Mouse (Mus musculus) limb, embryonic 12.5 days (tissue): Measurements from ENCODE around the gene Mrtfa. TPM values are rescaled to one million over a fixed set of nuclear protein-coding genes. Genes with fewer than 3 reads are reported as not detected.

ENCODE experiments used
- ATAC-seq: fragments of 200-750 bp; cut with Nextera tagmentation; 2 replicates; pipeline ENCODE4 v1.8.0; 2017; ENCODE audit warnings: low read depth, moderate TSS enrichment; ENCODE audit not compliant: insufficient number of reproducible peaks, insufficient read depth, low FRiP score, low TSS enrichment
- H3K27ac ChIP-seq: fragments of 300-500 bp; sonication (generic); 2 replicates; pipeline ENCODE4 v1.5.1; 2016; ENCODE audit warnings: mild to moderate bottlenecking, moderate library complexity
- H3K27me3 ChIP-seq: fragments of 300-500 bp; sonication (generic); 2 replicates; pipeline ENCODE4 v1.6.1; 2016; ENCODE audit warnings: mild to moderate bottlenecking, moderate library complexity
- H3K36me3 ChIP-seq: fragments of 300-500 bp; sonication (generic); 2 replicates; pipeline ENCODE4 v1.6.1; 2016; ENCODE audit warnings: mild to moderate bottlenecking, moderate library complexity
- H3K4me1 ChIP-seq: fragments of 300-500 bp; sonication (generic); replicated peaks from 2 replicates; pipeline ENCODE4 v1.6.1; 2016
- H3K4me2 ChIP-seq: fragments of 300-500 bp; sonication (generic); 2 replicates; pipeline ENCODE4 v1.6.1; 2016; ENCODE audit warnings: mild to moderate bottlenecking, moderate library complexity
- H3K4me3 ChIP-seq: fragments of 300-500 bp; sonication (generic); replicated peaks from 2 replicates; pipeline ENCODE4 v1.5.1; 2016; ENCODE audit warnings: mild to moderate bottlenecking
- H3K9ac ChIP-seq: fragments of 300-500 bp; sonication (generic); replicated peaks from 2 replicates; pipeline ENCODE4 v1.6.1; 2016; ENCODE audit warnings: mild to moderate bottlenecking, moderate library complexity
- H3K9me3 ChIP-seq: fragments of 300-500 bp; sonication (generic); 2 replicates; pipeline ENCODE4 v1.6.1; 2016; ENCODE audit warnings: mild to moderate bottlenecking, moderate library complexity
- WGBS: fragments of 180-500 bp; shearing (Covaris S2); methylation state at CpG from one replicate; pipeline ENCODE4 v1.1.7; 2016; 5-methylcytosine and 5-hydroxymethylcytosine counted together
- polyA plus RNA-seq: library from polyadenylated mRNA; unstranded; fragments of >200 nt; fragmentation: Nextera tagmentation; extraction: Ambion mirVana; gene quantifications from 2 replicates; pipeline ENCODE4 v1.2.1, GENCODE M21; 2016

Gene Mrtfa
- polyA plus RNA-seq, 1 experiment from 2014 or later: 22.2 TPM

DNA sequence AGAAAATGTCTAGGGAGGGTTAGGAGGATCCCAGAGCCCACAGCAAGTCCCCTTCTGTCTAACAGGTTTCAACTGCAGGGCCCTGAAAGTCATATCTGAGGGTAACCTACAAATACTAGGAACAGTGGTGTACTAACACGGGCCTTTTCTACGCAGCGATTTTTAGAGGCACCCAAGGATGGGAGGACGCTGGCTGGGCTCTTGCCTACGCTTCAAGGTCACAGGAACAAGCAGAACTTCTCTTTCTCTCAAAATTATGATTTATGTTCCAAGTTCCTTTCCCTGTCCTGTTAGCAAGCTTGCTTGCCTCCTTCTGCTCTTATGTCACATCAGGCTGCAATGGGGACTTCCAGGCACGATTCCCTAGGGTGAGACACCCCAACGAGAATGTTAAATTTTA lies 144.5 kb downstream of the Mrtfa start:
- no peaks in the 10 kb centered on the region for H3K27me3 ChIP-seq
- no peak overlapping the region for H3K27ac ChIP-seq
- H3K36me3 ChIP-seq: peaks cover 18% of the 10 kb centered on the region; the same call in 1 of the 2 replicates
- WGBS: 88% methylated on average over 7 of the region's 7 CpGs
- no peak overlapping the region for H3K9ac ChIP-seq
- H3K9me3 ChIP-seq: no peaks in the 10 kb centered on the region
- no peak overlapping the region for H3K4me2 ChIP-seq
- no peak for ATAC-seq
- H3K4me1 ChIP-seq: peaks cover 14% of the 10 kb centered on the region
- no peak overlapping the region for H3K4me3 ChIP-seq

DNA sequence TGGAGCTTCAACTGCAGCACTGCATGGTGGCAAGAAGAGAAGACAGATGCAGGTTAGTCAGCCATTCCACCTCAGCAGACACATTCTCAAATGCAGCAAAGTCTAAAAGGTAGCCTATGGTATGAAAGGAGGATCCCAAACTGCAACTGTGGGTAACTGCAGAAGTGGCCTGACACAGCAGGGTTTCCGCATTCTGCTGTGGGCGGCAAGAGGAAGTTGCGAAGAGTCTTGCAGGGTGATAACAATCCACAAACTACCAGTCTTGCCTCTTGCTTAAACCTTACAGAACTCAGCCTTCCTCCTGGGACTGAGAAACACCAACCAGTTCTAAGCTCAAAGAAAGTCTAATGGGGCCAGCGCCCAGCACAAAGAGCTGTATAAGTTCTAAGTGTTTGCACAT lies 145.2 kb downstream of the Mrtfa start:
- Histone ChIP-seq H3K4me2 (no peak overlapping the region), H3K9ac (no peak overlapping the region), H3K27me3 (no peaks in the 10 kb centered on the region), H3K27ac (no peak overlapping the region), H3K4me3 (no peak overlapping the region), H3K9me3 (no peaks in the 10 kb centered on the region), H3K4me1 (peaks cover 14% of the 10 kb centered on the region), H3K36me3 (peaks cover 18% of the 10 kb centered on the region; the same call in 1 of the 2 replicates)
- 84% methylated on average over 4 of the region's 4 CpGs for WGBS
- ATAC-seq: no peak

DNA sequence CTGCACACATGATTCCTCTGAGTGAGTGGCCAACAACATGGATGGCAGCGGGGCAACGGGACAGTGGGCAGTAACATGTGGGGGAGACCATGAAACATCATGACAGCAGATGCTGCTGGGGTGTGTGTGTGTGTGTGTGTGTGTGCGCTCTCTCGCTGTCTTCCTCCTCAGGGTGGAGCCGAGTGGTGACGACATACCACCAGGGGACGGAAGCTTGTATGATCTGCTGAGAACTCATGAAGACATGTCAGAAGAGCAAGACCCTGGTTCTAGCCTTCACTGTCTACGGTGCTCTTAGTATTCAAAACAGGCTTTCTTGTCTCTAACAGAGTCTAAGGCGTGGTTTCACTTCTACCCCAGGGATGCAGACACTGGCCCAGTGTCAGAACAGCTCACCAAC lies 146.1 kb downstream of the Mrtfa start:
- ATAC-seq: no peak
- Histone ChIP-seq H3K9me3 (no peaks in the 10 kb centered on the region), H3K9ac (no peak overlapping the region), H3K4me3 (no peak overlapping the region), H3K36me3 (peaks cover 18% of the 10 kb centered on the region; the same call in 1 of the 2 replicates), H3K4me2 (no peak overlapping the region), H3K27me3 (no peaks in the 10 kb centered on the region), H3K4me1 (peaks cover 14% of the 10 kb centered on the region), H3K27ac (no peak overlapping the region)
- WGBS: 94% methylated on average over 9 of the region's 9 CpGs

DNA sequence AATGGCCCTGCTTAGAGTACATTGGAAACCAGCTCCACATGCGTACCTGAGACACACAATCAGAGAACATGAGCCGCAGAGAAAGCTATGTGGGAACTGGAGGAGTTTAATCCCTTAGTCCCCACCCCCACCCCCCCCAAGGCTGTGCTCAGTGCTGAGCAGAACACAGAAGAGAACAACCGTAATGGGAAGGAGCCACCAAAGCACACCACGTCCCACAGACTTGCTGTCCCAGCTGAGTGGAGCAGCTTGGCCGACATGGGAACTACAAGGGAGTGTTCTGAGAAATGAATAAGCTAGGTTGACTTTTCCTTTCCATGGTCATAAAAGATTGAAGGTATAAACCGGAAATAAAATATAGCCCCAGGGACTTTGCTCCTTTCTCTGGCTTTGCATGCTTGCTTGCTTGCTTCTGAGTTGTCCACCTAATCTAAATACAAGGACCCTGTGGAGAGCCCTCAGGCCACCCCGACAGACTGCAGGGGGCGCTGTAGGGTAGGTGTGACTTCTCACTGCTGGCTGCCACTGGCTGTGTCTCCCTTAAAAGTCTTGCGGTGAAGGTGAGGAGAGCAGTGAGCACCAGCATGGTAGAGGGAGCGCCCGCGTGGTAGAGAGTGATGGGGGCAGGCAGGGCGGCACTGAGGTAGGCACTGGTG lies 148.2 kb downstream of the Mrtfa start:
- Histone ChIP-seq H3K9me3 (no peaks in the 10 kb centered on the region), H3K36me3 (peaks cover 18% of the 10 kb centered on the region; the same call in 1 of the 2 replicates), H3K4me1 (peaks cover 12% of the 10 kb centered on the region), H3K4me3 (no peak overlapping the region), H3K4me2 (no peak overlapping the region), H3K27me3 (no peaks in the 10 kb centered on the region), H3K27ac (no peak overlapping the region; the same call in 1 of the 2 replicates), H3K9ac (no peak overlapping the region)
- no peak for ATAC-seq
- 57% methylated on average over 13 of the region's 13 CpGs for WGBS

DNA sequence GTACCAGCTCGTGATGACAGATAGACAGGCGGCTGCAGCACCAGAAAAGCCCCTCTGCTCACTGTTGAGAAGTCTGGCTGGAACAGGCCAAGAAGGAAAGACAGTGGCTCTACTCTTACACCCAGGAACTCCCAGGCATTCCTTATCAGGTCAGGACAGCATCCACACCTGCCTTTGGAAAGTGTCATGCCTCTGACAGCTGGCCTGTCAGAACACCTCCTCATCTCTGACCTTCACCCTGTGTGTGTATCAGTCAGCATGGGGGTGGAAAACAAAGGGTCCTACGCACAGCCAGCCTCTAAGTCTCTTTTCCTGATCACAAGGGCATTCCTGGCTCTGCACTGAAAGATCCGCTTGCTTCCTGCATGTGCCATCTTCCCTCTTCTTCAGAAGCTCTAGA lies 148.8 kb downstream of the Mrtfa start:
- Histone ChIP-seq H3K4me1 (peaks cover 11% of the 10 kb centered on the region), H3K27ac (no peak overlapping the region), H3K9me3 (no peaks in the 10 kb centered on the region), H3K4me3 (no peak overlapping the region), H3K36me3 (peaks cover 18% of the 10 kb centered on the region; the same call in 1 of the 2 replicates), H3K27me3 (no peaks in the 10 kb centered on the region), H3K9ac (no peak overlapping the region), H3K4me2 (no peak overlapping the region)
- WGBS: 72% methylated on average over 4 of the region's 4 CpGs
- no peak for ATAC-seq

DNA sequence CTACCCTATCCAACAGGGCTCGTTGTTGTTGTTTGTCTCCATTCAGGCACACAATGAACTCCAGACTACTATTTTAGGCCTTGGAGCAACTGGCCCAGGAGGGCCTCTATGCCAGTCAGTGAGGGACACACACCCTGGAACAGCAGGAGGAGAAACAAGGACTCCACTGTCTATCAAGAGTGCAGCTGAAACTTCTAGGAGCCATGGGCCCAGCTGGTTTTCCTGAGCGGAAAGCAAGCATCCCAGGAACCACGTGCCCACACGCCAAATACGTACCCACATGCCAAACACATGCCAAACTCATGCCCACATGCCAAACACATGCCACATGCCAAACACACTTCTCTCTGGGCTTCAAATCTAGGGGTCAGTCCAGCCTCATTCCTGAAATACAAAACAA lies 152.1 kb downstream of the Mrtfa start:
- H3K9ac ChIP-seq: no peak overlapping the region
- no peak for ATAC-seq
- WGBS: 88% methylated on average over 5 of the region's 5 CpGs

DNA sequence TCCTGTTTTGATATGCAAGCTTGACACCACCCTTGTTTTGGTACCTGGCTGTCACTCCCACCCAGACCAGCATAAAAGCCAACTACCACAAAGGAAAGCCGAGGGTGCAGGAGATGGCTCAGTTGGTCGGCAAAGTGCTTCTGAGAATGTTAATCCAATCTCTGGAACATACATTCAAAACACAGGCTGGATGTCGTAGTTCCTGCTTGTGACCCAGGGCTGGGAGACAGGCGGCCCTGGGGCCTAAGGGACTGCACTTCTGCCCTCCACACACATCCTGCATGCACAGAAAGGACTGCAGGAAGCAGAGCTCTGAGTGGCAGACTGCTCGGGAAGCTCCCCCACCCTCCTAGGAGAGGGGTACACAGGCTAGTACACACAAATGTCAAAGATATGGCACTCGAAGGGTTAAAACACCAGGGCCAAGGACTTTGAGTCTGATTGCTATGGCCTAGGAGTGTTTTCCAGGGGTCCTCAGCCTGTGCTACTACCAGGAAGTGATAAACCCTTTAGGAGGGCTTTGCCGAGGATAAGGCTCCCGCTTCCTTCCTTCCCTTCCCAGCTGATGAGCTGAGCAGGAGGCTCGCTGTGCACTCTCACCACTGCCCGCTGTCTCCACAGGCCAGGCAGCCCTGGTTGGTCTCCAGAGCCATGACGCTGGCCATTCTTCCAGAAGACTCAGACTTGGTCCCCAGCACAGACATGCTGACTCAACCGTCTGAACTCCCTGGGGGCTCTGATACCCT lies 155.0 kb downstream of the Mrtfa start:
- peak overlapping the region; percentile 23; the same call in 1 of the 2 replicates for H3K27ac ChIP-seq
- H3K36me3 ChIP-seq: no peaks in the 10 kb centered on the region
- H3K9ac ChIP-seq: no peak overlapping the region
- 63% methylated on average over 12 of the region's 12 CpGs for WGBS
- H3K4me2 ChIP-seq: no peak overlapping the region
- ATAC-seq: no peak
- no peaks in the 10 kb centered on the region for H3K9me3 ChIP-seq
- no peaks in the 10 kb centered on the region for H3K27me3 ChIP-seq
- H3K4me3 ChIP-seq: no peak overlapping the region
- peaks cover 34% of the 10 kb centered on the region for H3K4me1 ChIP-seq

More for the DNA sequence above, 152.1 kb downstream of the Mrtfa start:
- Histone ChIP-seq H3K4me1 (peaks cover 37% of the 10 kb centered on the region), H3K4me2 (no peak overlapping the region), H3K9me3 (no peaks in the 10 kb centered on the region), H3K27ac (no peak overlapping the region), H3K36me3 (no peaks in the 10 kb centered on the region), H3K4me3 (no peak overlapping the region), H3K27me3 (no peaks in the 10 kb centered on the region)

DNA sequence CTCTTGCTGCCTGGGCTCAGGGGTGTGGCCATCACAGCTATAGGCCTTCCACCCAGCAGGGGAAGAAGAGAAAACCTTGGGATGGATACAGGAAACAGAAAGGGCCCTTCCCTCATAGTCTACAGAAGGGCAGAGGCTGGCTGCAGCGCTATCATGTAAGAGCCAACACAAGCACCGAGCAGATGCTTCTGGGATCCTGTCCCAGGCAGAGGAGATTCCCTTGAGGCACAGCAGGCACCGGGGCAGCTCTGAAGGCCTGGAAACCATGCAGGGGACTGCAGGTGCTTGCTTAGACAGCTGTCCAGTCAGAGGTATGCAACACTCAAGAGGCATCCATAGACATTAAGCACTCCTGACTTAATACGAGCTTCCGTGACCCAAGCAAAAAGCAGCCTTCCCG lies 156.4 kb downstream of the Mrtfa start:
- Histone ChIP-seq H3K27ac (no peak overlapping the region), H3K9me3 (no peaks in the 10 kb centered on the region), H3K36me3 (no peaks in the 10 kb centered on the region), H3K4me1 (peaks cover 34% of the 10 kb centered on the region), H3K4me3 (no peak overlapping the region), H3K27me3 (no peaks in the 10 kb centered on the region), H3K4me2 (no peak overlapping the region), H3K9ac (no peak overlapping the region)
- ATAC-seq: no peak
- 66% methylated on average over 6 of the region's 6 CpGs for WGBS

DNA sequence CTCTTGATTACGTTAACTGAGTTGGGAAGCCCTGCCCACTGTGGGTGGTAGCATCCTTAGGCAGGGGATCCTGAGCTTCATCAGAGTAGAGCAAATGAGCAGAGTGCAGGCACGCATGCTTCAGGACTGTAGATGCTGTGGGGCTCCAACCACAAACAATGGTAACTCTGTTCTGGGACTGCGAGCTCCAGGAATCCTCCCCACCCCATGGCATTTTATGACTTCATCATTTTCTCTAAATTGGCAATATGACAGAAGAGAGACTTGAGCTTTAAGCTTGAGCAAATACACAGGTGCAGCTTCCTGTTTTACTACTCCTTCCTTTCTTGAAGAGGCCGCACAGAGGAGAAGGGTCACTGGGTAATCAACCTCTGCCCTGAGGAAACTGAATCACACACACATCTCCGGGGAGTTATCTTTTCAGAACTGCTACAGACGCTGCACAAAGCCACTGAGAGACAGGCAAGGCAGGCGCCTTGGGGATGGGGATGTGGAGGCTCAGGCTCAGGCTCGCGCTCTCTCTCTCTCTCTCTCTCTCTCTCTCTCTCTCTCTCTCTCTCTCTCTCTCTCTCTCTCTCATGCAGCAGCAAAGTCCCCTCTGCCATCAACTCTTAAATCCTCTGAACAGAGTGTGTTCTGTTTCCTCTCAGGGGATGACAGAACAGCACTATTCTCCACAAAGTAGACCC lies 157.5 kb downstream of the Mrtfa start:
- Histone ChIP-seq H3K9me3 (no peaks in the 10 kb centered on the region), H3K4me1 (peaks cover 34% of the 10 kb centered on the region), H3K4me3 (no peak overlapping the region), H3K27me3 (no peaks in the 10 kb centered on the region), H3K27ac (no peak overlapping the region), H3K9ac (no peak overlapping the region), H3K36me3 (no peaks in the 10 kb centered on the region), H3K4me2 (no peak overlapping the region)
- WGBS: 56% methylated on average over 9 of the region's 9 CpGs
- ATAC-seq: no peak

DNA sequence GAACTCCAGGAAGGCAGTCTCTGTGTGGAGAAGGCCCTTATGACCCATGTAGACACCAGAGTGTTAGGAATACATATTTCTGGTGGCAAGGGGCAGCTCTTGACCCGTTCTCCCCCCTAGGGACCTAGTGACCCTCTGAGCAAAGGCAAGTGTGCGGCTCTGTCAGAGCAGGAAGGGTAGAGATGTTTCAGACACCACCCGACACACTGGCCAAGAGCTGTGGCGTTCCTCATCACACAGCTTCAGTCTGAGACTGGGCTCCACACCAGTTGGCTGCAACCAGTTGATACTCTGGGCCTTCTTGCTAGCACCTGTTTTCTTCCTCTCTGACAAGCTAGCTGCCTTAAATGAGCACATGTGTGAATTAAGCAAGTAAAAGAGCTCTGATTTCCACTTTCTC lies 158.9 kb downstream of the Mrtfa start:
- peaks cover 46% of the 10 kb centered on the region for H3K4me1 ChIP-seq
- H3K4me2 ChIP-seq: no peak overlapping the region
- WGBS: 94% methylated on average over 4 of the region's 4 CpGs
- H3K9me3 ChIP-seq: no peaks in the 10 kb centered on the region
- ATAC-seq: no peak
- no peak overlapping the region for H3K9ac ChIP-seq
- H3K36me3 ChIP-seq: no peaks in the 10 kb centered on the region
- no peak overlapping the region for H3K27ac ChIP-seq
- no peaks in the 10 kb centered on the region for H3K27me3 ChIP-seq
- no peak overlapping the region for H3K4me3 ChIP-seq

DNA sequence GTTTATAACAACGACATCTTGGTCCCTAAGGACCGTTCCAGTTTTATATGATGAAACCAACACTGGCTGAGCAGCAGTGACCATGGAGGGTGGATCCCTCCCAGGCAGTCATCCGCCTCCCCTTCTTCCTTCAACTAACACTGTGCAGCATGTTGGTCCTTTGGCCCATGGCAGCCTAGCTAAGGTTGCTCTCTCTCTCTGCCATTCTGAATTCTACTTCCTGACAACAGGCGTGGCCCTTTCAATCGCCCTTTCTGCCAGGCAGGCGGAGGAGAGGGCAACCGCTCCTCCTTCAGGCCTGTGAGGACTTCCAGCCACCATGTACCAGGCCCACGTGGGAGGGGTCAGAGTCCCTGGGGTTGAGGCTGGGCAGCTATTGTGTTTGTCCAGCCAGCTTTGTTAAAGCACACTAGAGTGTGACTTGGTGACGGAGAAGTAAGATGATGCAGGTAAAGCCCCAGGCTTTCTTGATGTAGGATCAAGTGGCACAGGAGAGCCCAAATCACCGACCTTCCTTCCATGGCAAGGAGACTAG lies 159.6 kb downstream of the Mrtfa start:
- H3K9me3 ChIP-seq: no peaks in the 10 kb centered on the region
- no peak overlapping the region for H3K9ac ChIP-seq
- H3K27ac ChIP-seq: no peak overlapping the region
- no peak overlapping the region for H3K4me2 ChIP-seq
- peaks cover 51% of the 10 kb centered on the region for H3K4me1 ChIP-seq
- ATAC-seq: no peak
- no peaks in the 10 kb centered on the region for H3K27me3 ChIP-seq
- no peak overlapping the region for H3K4me3 ChIP-seq
- H3K36me3 ChIP-seq: no peaks in the 10 kb centered on the region
- WGBS: 80% methylated on average over 10 of the region's 10 CpGs
